Mouse (Mus musculus): ENCODE measurements at regions not wholly inside any gene's neighbourhood (a gene's known extent, or its start where the extent isn't known, plus 50 kb on each side); places are given as distances from the start of the nearest gene placed in this dataset.

DNA sequence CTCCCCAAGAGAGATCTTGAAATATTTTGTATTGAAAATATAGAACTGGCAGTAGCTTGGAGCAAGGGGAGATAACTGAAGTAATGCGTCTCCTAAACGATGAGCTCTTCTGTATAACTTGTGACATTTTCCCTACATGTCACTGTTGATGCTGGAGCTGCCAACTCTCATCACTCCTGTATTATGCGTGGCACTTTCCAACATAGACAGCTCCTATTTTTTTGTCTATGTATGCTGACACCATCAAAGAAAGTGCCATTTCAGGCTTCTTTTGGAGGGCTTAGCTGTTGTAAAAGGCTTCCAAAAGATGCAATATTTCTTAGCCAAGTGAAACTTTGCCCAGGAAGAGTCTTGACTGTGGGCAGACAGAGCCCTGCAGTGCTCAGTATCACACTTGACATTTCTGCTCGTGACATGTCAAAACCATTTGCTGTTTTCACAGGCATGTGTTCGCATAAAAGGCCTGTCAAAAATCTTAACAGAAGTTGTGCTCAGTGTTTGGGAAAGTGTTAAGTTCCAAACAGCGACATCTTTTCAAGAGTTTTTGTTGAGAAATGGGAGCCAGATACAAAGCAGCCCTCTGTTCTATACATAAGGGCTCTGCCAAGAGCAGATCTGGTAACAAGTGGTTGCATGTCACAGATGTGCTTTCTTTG lies 53.6 kb upstream of the Otol1 start:
- no peaks in the 10 kb centered on the region for H3K36me3 ChIP-seq (ENCODE audit: control insufficient read depth, insufficient read depth)
- no peaks in the 10 kb centered on the region for H3K9me3 ChIP-seq (ENCODE audit: control insufficient read depth)
- H3K27ac ChIP-seq (ENCODE audit: low read depth, low read length), result no peak overlapping the region
- H3K4me1 ChIP-seq (replicated peaks; ENCODE audit: control insufficient read depth, insufficient read depth, low read length), result no peaks in the 10 kb centered on the region
- ATAC-seq, result no peak
- no peak overlapping the region for H3K9ac ChIP-seq (ENCODE audit: low read depth, low read length)
- WGBS, result 79% methylated on average over 6 of the region's 6 CpGs
- H3K27me3 ChIP-seq (replicated peaks; ENCODE audit: control insufficient read depth, insufficient read depth, low read length), result no peaks in the 10 kb centered on the region
- TF ChIP-seq CTCF (IDR thresholded peaks at IDR 0.05; ENCODE audit: low read depth), result no peak
- H3K4me2 ChIP-seq (replicated peaks; ENCODE audit: low read depth), result no peak overlapping the region
- no peak overlapping the region for H3K4me3 ChIP-seq (ENCODE audit: low read depth, low read length)

DNA sequence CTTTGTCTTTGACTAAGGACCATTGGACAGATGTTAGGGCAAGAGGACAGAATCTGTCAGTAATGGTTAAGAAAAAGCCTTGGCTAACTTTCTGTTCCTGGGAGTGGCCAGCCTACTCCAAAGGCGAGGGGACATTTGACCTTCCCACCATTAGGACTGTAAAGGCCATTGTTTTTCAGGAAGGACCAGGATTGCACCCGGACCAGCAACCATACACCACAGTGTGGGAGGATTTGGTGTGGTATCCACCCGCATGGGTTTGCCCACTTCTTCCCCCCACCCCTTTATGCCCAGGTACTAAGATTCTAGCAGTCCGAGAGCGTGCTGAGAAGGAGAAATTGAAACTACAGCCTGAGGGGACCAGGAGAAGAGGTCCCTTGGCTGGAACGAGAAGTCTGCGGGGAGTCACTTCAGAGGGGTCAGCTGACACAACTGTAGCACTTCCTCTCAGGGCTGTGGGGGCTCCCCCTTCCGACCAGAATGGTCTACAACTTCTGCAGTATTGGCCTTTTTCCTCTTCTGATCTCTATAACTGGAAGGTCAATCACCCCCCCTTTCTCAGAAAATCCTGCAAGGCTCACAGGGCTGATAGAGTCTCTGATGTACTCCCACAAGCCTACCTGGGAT lies 63.2 kb upstream of the Sptssb start:
- Histone ChIP-seq H3K27me3 (replicated peaks; ENCODE audit: control insufficient read depth, insufficient read depth, low read length) (no peaks in the 10 kb centered on the region), H3K4me2 (replicated peaks; ENCODE audit: low read depth) (no peak overlapping the region), H3K9me3 (ENCODE audit: control insufficient read depth) (no peaks in the 10 kb centered on the region), H3K36me3 (ENCODE audit: control insufficient read depth, insufficient read depth) (no peaks in the 10 kb centered on the region), H3K9ac (ENCODE audit: low read depth, low read length) (no peak overlapping the region), H3K4me1 (replicated peaks; ENCODE audit: control insufficient read depth, insufficient read depth, low read length) (no peaks in the 10 kb centered on the region), H3K4me3 (ENCODE audit: low read depth, low read length) (no peak overlapping the region), H3K27ac (ENCODE audit: low read depth, low read length) (no peak overlapping the region)
- no peak for ATAC-seq
- 77% methylated on average over 8 of the region's 8 CpGs for WGBS
- no peak for TF ChIP-seq CTCF (IDR thresholded peaks at IDR 0.05; ENCODE audit: low read depth)

DNA sequence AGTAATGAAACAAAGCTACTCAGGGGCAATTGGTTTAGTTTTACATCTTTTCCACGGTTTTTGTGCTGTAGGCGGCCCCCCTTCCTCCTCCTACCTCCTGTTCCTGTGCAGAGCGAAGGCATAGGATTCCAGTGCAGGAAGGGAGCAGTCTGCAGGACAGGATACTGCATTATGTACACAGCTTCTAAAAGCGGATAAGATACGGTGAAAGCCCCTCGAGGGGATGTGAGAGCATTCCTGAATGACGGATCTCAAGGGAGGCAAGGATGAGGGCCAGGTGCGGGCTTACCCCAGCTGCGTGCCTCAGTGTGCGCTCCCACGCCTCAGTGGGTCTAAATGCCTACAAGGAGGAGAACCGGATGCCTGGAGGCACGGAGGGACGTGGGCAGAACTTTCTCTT lies 53.1 kb upstream of the Sptssb start:
- H3K4me2 ChIP-seq (replicated peaks; ENCODE audit: low read depth), result peak overlapping the region; percentile 6
- no peaks in the 10 kb centered on the region for H3K4me1 ChIP-seq (replicated peaks; ENCODE audit: control insufficient read depth, insufficient read depth, low read length)
- 33% methylated on average over 14 of the region's 14 CpGs for WGBS
- no peak overlapping the region for H3K27ac ChIP-seq (ENCODE audit: low read depth, low read length)
- no peaks in the 10 kb centered on the region for H3K36me3 ChIP-seq (ENCODE audit: control insufficient read depth, insufficient read depth)
- no peak overlapping the region for H3K4me3 ChIP-seq (ENCODE audit: low read depth, low read length)
- H3K9me3 ChIP-seq (ENCODE audit: control insufficient read depth), result no peaks in the 10 kb centered on the region
- ATAC-seq, result no peak
- TF ChIP-seq CTCF (IDR thresholded peaks at IDR 0.05; ENCODE audit: low read depth), result no peak
- no peak overlapping the region for H3K9ac ChIP-seq (ENCODE audit: low read depth, low read length)
- peaks cover 3% of the 10 kb centered on the region; the same call in 1 of the 2 replicates for H3K27me3 ChIP-seq (replicated peaks; ENCODE audit: control insufficient read depth, insufficient read depth, low read length)

DNA sequence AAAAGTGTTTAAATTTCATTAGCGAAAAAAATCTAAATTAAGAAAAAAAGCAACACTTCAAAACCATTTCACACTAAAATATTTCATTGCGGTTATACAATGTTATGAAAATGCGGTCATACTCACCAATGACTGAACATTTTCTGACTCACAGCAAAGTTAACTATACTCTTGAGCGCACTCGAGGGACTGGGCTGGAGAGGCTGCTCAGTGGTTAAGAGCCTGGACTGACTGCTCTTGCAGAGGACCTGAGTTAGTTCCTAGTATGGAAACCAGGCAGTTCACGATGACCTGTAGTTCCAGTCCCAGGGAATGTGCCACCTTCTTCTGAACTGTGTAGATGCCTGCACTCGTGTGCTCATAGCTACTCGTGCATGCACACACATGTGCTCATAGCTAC lies 50.3 kb upstream of the Sptssb start:
- Histone ChIP-seq H3K9me3 (ENCODE audit: control insufficient read depth) (no peaks in the 10 kb centered on the region), H3K4me3 (ENCODE audit: low read depth, low read length) (no peak overlapping the region), H3K4me2 (replicated peaks; ENCODE audit: low read depth) (no peak overlapping the region), H3K36me3 (ENCODE audit: control insufficient read depth, insufficient read depth) (no peaks in the 10 kb centered on the region), H3K9ac (ENCODE audit: low read depth, low read length) (no peak overlapping the region), H3K4me1 (replicated peaks; ENCODE audit: control insufficient read depth, insufficient read depth, low read length) (no peaks in the 10 kb centered on the region), H3K27me3 (replicated peaks; ENCODE audit: control insufficient read depth, insufficient read depth, low read length) (peaks cover 3% of the 10 kb centered on the region; the same call in 1 of the 2 replicates), H3K27ac (ENCODE audit: low read depth, low read length) (no peak overlapping the region)
- no peak for TF ChIP-seq CTCF (IDR thresholded peaks at IDR 0.05; ENCODE audit: low read depth)
- no peak for ATAC-seq
- WGBS, result 90% methylated on average over 8 of the region's 8 CpGs
